Mouse (Mus musculus) A20 (cell line): Measurements from ENCODE around the gene Aunip.

ENCODE experiments used
- DNase-seq: peaks from one replicate; pipeline ENCODE4 v3.0.0-alpha.2; 2011; ENCODE audit warnings: low read depth, low spot score

Aunip gene

DNA sequence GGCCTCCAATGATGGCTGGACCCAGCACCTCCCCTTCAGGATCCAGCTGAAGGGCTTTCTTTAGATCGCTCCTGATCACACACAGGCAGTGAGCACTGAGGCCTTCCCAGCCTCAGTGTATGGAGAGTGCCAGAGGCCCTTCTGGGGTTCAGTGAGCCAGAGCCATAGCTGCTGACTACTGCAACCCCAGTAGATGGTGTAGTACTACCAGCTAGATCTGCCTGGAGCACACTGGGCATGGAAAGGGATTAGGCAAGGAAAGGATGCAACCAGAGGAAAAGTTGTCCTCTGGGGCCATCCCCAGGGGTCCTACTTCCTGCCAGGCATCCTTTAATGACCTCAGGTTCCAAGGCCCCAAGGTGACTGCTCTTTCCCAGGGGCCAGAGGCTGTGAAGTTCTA lies 42.8 kb downstream of the Aunip start:
- no peak for DNase-seq

- peak; percentile 51 for DNase-seq
Measured at GRCm38 (mm10) chr4:134555956-134556580, 45.3 kb downstream of the Aunip start.

DNA sequence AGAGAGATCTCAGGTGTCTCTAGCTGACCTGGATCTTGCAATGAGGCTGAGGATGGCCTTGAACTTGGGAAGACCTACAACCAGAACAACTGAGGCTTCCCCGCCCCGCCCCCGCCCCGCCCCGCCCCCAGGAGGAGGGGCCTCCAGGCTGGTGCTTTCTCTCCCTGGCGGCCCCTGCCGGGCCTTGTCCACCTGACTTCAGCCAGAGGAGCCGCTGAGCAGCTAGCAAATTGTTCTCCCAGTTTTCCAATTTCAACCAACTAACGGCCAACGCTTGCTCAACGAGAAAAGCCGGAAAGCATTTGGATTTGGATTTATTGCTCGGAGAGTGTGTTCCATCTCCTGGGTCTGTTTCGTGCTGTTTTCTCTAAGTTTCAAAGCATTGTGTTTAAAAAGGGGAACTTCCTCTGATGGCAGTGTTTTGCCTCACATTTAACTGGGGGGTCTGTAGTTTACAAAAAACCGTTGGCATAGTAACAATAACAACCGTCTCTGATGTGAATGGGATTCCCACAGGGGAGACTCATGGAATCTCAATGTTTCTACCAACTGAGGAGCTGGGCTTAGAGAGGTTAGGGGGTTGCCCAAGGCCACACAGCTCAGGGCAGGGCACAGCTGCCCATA lies 46.9 kb downstream of the Aunip start:
- DNase-seq, result peak; percentile 72

DNA sequence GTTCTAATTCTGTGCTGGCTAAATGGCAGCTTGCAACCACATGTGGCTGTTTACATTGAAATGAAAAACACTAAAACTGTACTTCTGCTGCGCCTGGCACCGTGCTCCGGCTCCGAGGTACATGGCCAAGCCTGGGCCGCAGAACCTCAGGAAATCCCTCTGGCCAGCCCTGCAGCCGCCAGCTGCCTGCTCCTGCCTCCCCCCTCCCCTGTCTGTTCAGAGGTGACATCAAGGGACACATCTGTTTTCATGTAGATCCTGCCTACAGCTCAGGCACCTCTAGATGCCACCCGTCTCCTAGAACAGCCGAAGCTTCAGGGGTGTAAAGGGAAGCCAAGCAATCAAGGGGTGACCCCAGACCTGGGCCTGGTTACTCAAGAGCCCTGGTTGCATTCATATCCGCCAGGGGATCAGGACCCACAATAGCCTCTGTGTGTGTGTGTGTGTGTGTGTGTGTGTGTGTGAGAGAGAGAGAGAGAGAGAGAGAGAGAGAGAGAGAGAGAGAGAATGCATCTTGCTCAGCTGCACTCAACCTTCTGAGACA lies 47.8 kb downstream of the Aunip start:
- DNase-seq, result no peak

GRCm38 (mm10) chr4:134559154-134559553 lies 48.4 kb downstream of the Aunip start:
- DNase-seq, result no peak

DNA sequence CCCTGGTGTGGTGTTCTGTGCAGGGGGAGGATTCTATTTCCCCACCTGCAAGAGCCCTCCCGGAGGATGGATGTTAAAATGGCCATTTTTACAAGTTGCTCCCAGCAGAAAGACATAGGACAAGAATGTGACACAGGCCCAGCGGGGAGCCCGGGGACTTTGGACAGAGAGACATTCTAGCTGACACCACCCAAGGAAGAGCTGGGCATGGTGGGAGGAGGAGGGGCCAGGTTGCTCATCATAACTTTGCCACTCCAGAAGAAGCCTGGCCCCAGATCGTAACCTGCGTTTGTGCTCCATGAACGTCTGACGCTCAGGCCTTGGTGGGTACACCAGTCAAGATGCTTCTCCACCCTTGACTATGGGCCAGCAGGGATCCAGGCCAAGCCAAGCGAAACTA lies 49.9 kb downstream of the Aunip start:
- no peak for DNase-seq

DNA sequence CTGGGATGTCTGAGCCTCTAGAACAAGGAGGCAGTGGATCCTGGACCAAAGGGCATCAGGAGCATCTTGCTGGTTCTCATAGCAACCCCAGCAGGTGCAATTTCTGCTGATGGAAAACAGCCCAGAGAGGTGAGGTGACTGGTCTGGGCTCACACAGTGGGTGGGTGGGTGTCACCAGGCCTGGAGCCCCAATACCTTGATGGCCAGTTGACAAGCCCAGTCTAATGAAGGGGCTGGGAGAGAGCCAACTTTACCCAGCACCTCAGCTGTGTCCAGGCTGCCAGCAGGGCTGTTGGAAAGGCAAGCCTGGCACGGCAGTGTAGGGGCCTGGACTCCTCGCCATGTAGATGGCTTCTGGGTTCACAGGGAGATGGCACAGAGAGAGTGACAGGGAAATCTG lies 51.2 kb downstream of the Aunip start:
- DNase-seq, result no peak

DNA sequence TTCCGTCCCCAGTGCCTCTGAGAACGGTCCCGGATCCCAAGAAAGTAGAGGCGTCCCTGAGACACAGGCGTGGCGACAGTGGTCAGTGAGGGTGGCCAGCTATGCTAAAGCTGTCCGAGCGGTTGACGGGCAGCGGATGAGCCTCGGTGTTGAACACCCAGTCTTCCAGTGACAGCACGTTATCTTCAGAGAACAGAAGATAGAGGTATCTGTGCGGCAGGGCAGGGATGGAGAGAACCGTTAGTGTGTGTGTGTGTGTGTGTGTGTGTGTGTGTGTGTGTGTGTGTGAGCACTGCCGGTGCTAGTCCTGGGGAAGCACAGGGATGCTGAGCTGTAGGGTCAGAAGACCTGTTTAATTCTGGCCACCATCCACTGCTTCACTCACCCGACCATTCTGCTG lies 52.8 kb downstream of the Aunip start:
- no peak for DNase-seq

- no peak for DNase-seq
Measured at GRCm38 (mm10) chr4:134564093-134564492, 53.3 kb downstream of the Aunip start.

DNA sequence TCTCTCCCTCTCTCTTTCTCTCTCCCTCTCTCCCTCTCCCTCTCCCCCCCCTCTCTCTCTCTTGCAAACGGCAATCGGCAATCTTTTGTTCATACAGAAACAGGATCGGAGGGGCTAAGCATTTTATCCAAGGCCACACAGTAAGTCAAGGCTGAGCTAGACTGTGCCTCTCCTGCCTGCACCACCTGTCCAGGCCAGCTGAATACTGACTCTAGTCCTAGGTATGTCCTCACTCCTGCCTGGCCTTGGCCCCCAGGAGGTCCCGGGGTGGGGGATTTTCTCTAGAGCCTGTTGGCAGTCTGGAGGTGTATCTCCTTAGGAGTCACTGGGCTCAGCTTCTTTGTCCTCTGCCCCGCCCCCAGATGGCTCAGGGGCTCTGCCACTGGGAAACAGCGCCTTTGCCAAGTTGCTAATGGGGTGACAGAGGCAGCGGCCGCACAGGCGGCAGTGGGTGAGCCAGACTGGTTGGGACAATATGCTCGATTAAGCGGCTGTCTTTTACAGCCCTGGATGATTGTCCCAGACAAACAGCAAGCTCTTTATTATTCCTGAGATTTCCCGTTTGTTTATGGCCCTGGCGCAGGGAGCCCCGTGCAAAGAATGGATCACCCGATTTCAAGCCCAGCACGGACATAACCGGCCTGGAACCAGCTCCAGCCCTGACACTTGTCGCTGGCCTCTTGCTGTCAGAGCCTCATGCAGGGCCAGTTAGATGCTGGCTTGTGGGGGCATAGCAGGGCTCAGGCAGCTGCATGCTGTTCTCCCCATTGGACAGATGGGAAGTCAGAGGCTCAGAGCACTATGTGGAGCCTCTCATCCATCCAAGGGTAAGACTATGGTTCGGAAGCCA lies 56.8 kb downstream of the Aunip start:
- DNase-seq, result no peak

- DNase-seq, result peak; percentile 39
Measured at GRCm38 (mm10) chr4:134569205-134569604, 58.4 kb downstream of the Aunip start.

DNA sequence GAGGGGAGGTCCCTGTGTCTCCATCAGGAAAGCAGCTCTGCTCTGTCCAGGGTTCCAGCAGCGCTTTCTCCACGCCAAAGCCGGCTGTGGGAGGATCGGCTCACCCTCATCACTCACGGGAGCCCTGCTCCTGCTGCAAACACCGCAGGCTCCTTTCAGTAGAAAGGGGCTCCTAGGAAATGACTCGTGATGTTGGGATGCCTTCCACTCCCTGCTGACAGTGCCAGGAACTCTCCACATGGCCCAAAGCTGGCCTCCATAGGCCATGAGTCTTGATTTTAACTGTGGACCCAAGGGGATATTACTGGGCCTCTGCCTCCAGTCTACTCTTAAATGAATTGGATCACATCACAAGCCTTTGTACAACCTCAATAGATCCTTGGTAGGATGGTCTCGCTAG lies 59.0 kb downstream of the Aunip start:
- no peak for DNase-seq

GRCm38 (mm10) chr4:134570704-134571451 lies 60.1 kb downstream of the Aunip start:
- DNase-seq, result no peak

DNA sequence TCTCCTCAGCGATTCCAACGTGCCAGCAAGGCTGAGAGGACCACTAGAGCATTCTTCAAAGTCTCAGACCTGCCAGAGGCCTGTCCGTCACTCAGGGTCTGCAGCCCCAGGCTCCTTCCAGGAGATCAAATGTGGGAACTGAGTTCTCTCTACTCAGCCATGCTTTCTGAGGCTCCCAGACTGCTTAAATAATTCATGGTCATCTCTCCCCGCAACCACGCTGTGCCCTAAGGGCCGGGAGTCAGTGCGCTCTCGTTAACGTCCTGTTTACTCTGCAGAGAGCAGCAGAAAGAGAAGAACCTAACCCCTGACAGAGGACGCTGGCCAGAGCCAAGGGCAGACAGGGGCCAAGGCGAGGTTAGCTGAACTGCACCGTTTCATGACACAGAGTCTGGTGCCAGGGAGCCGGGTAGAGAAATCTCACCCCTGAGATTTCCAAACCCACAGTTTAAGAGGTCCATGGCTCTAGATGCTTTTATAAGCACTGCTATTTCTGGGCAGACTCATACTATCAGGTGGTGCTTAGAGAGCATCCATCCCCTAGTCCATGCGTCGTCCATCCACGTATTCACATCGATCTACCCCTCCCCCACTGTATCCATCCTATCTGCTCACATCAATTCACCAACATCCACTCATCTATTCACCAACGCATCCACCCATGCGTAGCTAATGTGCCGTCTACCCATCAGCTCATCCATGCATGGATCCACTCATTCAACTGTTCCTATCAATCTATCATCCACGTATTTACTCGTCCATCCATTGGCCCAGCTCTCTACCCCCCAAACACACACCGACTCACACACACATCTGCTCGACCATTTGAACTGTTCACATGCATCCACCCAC lies 61.9 kb downstream of the Aunip start:
- DNase-seq, result no peak
